Mouse (Mus musculus) inflammation-experienced regulatory T-cells, adult 16 weeks (primary cell): ENCODE results near the gene Scpep1. TPM values are rescaled to one million over a fixed set of nuclear protein-coding genes. Genes with fewer than 3 reads are reported as not detected.

Source experiments
- polyA plus RNA-seq: library from polyadenylated mRNA; unstranded; fragments of 100-300 nt; shearing (Covaris generic); gene quantifications from one replicate; pipeline ENCODE4 v1.2.1, GENCODE M21; 2017

Gene Scpep1
- polyA plus RNA-seq = 17.2 TPM

DNA sequence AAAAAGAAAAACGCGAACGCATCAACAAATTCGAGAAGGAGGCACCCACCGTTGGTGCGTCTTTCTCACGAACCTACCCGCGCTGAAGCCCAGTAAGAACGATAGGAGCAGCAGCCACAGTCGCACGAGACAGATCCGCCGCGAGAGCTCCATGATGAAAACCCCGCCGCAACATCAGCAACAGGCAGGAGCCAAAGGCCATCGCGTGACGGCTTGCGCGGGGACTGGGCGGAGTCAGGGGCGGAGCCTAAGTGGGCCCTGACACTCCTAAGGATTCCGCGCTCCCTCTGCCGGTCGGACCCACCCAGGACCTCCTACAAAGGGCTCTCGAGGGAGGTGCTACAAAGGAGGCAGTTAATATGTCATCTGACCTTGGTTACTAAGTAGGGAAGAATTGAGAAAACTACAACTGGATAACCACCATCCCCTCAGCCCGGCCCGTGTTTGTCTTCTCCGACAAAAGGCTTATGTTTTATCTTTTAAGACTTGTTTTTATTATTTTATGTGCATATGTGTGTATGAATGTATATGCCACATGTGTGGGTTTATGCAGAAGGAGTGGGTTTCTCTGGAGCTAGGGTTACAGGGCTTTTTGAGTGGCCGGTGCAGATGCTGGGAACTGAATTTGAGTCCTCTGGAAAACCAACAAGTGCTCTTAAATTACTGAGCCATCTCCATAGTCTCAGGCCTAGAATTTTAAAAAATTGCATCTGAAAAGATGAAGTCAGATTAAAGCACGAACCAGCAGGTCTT, at the start of gene Scpep1:
TSS of gene Scpep1 (minus strand) at position 249 of the 753 bp plus-strand sequence.

DNA sequence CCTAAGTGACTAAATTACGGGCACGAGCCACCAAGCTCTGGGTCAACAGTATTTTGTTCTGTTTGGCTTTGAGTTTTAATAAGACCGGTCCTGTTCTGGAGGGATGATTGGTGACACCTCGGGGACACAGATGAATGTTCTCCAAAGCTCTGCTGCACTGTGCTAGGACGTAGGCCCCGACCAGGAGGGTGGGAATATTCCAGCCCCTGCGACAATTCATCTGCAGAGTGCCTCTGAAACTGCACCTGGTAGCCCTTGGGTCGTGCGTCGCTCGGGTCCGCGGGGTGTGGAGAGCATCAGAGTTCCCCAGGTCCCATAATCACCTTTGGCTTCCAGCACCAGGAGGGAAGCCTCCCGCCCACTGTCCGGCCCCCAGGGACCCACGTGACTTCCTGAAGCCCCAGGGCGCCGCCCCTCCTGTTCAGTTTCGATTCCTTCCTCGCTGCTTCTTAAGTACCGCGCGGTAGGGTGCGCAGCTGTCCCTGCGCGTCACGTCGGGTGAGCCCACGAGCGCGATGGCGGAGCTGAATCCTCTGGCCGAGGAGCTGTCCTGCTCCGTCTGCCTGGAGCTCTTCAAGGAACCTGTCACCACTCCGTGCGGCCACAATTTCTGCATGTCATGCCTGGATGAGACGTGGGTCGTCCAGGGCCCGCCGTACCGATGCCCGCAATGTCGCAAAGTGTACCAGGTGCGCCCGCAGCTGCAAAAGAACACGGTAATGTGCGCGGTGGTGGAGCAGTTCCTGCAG, 43.9 kb upstream of the Scpep1 start, which contains the start of gene Trim25:
TSS of gene Trim25 (plus strand) at position 403 of the 749 bp plus-strand sequence.

DNA sequence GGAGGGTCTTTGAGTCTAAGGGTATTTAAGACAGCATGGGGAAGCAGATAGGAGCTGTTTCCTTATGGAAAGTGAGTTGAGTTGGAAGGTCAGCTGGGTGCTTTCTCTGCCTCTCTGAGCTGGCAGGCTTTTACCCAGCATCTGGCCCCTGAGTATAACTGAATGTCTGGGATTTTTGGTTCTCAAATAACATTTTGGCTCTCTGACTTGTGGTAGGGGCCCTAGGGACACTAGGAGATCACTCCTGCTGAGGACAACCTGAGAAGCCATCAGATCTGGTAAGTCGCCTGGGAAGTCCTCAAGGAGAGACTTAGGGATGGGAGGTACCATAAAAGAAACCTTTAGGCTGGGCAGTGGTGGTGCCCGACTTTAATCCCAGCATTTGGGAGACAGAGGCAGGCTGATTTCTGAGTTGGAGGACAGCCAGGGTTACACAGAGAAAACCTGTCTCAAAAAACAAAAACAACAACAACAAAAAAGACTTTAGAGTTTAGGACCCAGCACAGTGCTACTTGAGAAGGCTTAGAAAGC, 15.0 kb upstream of the Scpep1 start, which contains the start of gene Coil:
TSS of gene Coil (plus strand) at position 51 of the 531 bp plus-strand sequence.

GRCm38 (mm10) chr11:88966881-88967361, 11.7 kb upstream of the Scpep1 start, which contains the start of gene Elobl:
Gene Elobl (minus strand): TSS chr11:88966931.

Other genes with a start within 250 kb of the Scpep1 start
- 14.7 TPM for gene Msi2, start 237.0 kb downstream of the Scpep1 start, polyA plus RNA-seq
- 2.6 TPM for gene Akap1, start 90.9 kb downstream of the Scpep1 start, polyA plus RNA-seq
- gene Elobl, start 11.5 kb upstream of the Scpep1 start, polyA plus RNA-seq = not detected
- gene Coil, start 14.8 kb upstream of the Scpep1 start, polyA plus RNA-seq = 19.7 TPM
- 34.7 TPM for gene Trim25, start 43.9 kb upstream of the Scpep1 start, polyA plus RNA-seq
- 10.8 TPM for gene Dgke, start 111.4 kb upstream of the Scpep1 start, polyA plus RNA-seq
- not detected for gene Gm525, start 118.4 kb upstream of the Scpep1 start, polyA plus RNA-seq